Comparison of ENCODE assay signal across 12 mouse cellular contexts in the genomic region with DNA sequence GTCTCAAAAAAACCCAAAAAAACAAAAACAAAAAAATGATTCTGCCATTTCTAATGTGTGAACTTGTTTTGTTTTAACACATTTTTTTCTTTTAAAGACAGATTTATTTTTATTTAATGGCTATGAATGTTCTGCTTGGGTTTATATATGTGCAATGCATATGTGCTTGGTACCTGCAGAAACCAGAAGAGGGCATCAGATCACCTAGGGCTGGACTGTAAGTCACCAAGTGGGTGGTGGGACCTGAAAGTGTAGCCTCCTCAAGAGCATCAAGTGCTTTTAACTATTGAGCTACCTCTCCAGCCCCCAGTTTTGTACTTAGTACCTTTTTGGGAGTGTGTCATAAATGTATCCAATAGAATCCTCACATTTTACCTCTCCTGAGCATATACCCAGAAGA. TPM values are rescaled to one million over a fixed set of nuclear protein-coding genes. Genes with fewer than 3 reads are reported as not detected.
DNase-seq lines count a peak whose midpoint lies in the region; TF ChIP-seq lines count a peak whose summit lies in the region.
"Had no signal": no experiment of that assay in that cellular context is flagged by ENCODE, and none has a peak within 500 bp of the region (broad histone marks: within the 10 kb centered on the region; RNA-seq: fewer than 3 reads in every experiment).

No protein-coding gene starts in this region.

- H3K4me3 ChIP-seq in layer of hippocampus, adult 2 months, result no peak overlapping the region
- H3K4me3 ChIP-seq: forebrain, embryonic 10.5 days; hindbrain, embryonic 10.5 days; liver, embryonic 15.5 days had no signal

- peak; percentile 39 for TF ChIP-seq CTCF in layer of hippocampus, adult 2 months (conservative IDR thresholded peaks at IDR 0.05)

- DNase-seq in layer of hippocampus, adult 2 months (ENCODE audit: low spot score in 2 of 2), result no peak
- DNase-seq in layer of hippocampus, postnatal 10 days (ENCODE audit: low spot score in 2 of 2), result no peak
- DNase-seq in A20 (ENCODE audit: low read depth, low spot score), result peak; percentile 37
- peak; percentile 37 for DNase-seq in ES-CJ7 (ENCODE audit: low read depth, low spot score)
- peak; percentile 39 for DNase-seq in naive thymus-derived CD4-positive, alpha-beta T cell, adult 2 months (ENCODE audit: low read depth)
- no peak for DNase-seq in right cerebral cortex, postnatal 14 days
- no peak for DNase-seq in yolk sac, embryonic 10.5 days (ENCODE audit: low spot score)
- DNase-seq: cerebellum, adult 9-11 months; kidney, adult 8-10 months had no signal

- no peak overlapping the region for H3K27ac ChIP-seq in layer of hippocampus, adult 2 months
- H3K27ac ChIP-seq: forebrain, embryonic 10.5 days; hindbrain, embryonic 10.5 days; liver, embryonic 15.5 days had no signal

RNA-seq across cellular contexts. Expression of a gene that starts 4.9 kb away (rescaled TPM):
- total RNA-seq in layer of hippocampus, adult 2 months (2021), result 1 to 10 TPM; 1.5 to 2.0 TPM
- under 1 TPM; 0.64 to 0.80 TPM for total RNA-seq in layer of hippocampus, postnatal 10 days (2021)

RNA-seq across cellular contexts. Expression of a gene that starts 18.2 kb away (rescaled TPM):
- under 1 TPM; 0.27 to 0.31 TPM for total RNA-seq in layer of hippocampus, adult 2 months (2021)
- under 1 TPM in 1 of 2 experiments, not detected in 1; 0.18 TPM for total RNA-seq in layer of hippocampus, postnatal 10 days (2021)

RNA-seq across cellular contexts. Expression of a gene that starts 18.2 kb away (rescaled TPM):
- 10 to 100 TPM; 12.7 to 13.3 TPM for total RNA-seq in layer of hippocampus, adult 2 months (2021)
- 10 to 100 TPM; 13.3 to 14.5 TPM for total RNA-seq in layer of hippocampus, postnatal 10 days (2021)

RNA-seq across cellular contexts. Expression of a gene that starts 18.3 kb away (rescaled TPM):
- total RNA-seq in layer of hippocampus, adult 2 months (2021), result 1 to 10 TPM; 9.8 to 10.0 TPM
- total RNA-seq in layer of hippocampus, postnatal 10 days (2021), result 1 to 10 TPM; 8.4 to 8.7 TPM

RNA-seq across cellular contexts. Expression of a gene that starts 32.0 kb away (rescaled TPM):
- total RNA-seq in layer of hippocampus, adult 2 months (2021), result 1 to 10 TPM in 1 of 2 experiments, under 1 TPM in 1; 0.88 to 2.0 TPM
- under 1 TPM; 0.54 to 0.87 TPM for total RNA-seq in layer of hippocampus, postnatal 10 days (2021)

Comparison
In these comparisons a context has a peak if more than half of its experiments do, and no peak if none do; other contexts are left out.
1. DNase-seq: peak in A20 (single experiment), ES-CJ7 (single experiment) and naive thymus-derived CD4-positive, alpha-beta T cell, adult 2 months (single experiment); none in layer of hippocampus, adult 2 months (0 of 2), layer of hippocampus, postnatal 10 days (0 of 2), right cerebral cortex, postnatal 14 days (single experiment) and yolk sac, embryonic 10.5 days (single experiment).